Mouse (Mus musculus): ENCODE measurements around the gene Zkscan1. TPM values are rescaled to one million over a fixed set of nuclear protein-coding genes. Genes with fewer than 3 reads are reported as not detected.

Zkscan1 gene
- total RNA-seq, 2 experiments from 2014 or later, result 10.8 to 11.2 TPM

GRCm38 (mm10) chr5:138116255-138117198 lies 31.6 kb downstream of the Zkscan1 start, which contains the start of gene Zscan21:
Zscan21 (plus strand) TSS chr5:138116903.
- peak; percentile 91 for DNase-seq
- intact Hi-C loops (cut with DNase I; ENCODE audit: low total_unique reads), result no loop called here

- DNase-seq, result no peak
- intact Hi-C loops (cut with DNase I; ENCODE audit: low total_unique reads), result no loop called here
Measured at GRCm38 (mm10) chr5:138117199-138118015, 32.5 kb downstream of the Zkscan1 start.

GRCm38 (mm10) chr5:138118041-138118440 lies 33.2 kb downstream of the Zkscan1 start:
- no peak for DNase-seq
- intact Hi-C loops (cut with DNase I; ENCODE audit: low total_unique reads), result no loop called here

- intact Hi-C loops (cut with DNase I; ENCODE audit: low total_unique reads), result loop anchor here (10.0 kb wide), 1 partner anchor 238 kb away; no protein-coding TSS in a partner anchor
- no peak for DNase-seq
Measured at GRCm38 (mm10) chr5:138132425-138133064, 47.7 kb downstream of the Zkscan1 start.

- DNase-seq, result no peak
- intact Hi-C loops (cut with DNase I; ENCODE audit: low total_unique reads), result loop anchor here (10.0 kb wide), 1 partner anchor 242 kb away; no protein-coding TSS in a partner anchor
Measured at GRCm38 (mm10) chr5:138137257-138137656, 52.4 kb downstream of the Zkscan1 start.

- intact Hi-C loops (cut with DNase I; ENCODE audit: low total_unique reads), result loop anchor here (10.0 kb wide), 1 partner anchor 243 kb away; no protein-coding TSS in a partner anchor
- DNase-seq, result no peak
Measured at GRCm38 (mm10) chr5:138137935-138138549, 53.2 kb downstream of the Zkscan1 start.

- intact Hi-C loops (cut with DNase I; ENCODE audit: low total_unique reads), result loop anchor here (10.0 kb wide), 1 partner anchor 244 kb away; no protein-coding TSS in a partner anchor
- DNase-seq, result no peak
Measured at GRCm38 (mm10) chr5:138138585-138138984, 53.7 kb downstream of the Zkscan1 start.

GRCm38 (mm10) chr5:138154390-138154789 lies 69.5 kb downstream of the Zkscan1 start:
- intact Hi-C loops (cut with DNase I; ENCODE audit: low total_unique reads), result no loop called here
- DNase-seq, result no peak

GRCm38 (mm10) chr5:138155443-138155976 lies 70.6 kb downstream of the Zkscan1 start, which contains the start of gene Zfp113:
Zfp113 (minus strand) TSS chr5:138155744.
- intact Hi-C loops (cut with DNase I; ENCODE audit: low total_unique reads), result no loop called here
- peak; percentile 81 for DNase-seq

Other genes with a start within 250 kb of the Zkscan1 start
- under 1 TPM; 0.27 to 0.33 TPM for gene Pilra, start 248.8 kb upstream of the Zkscan1 start, total RNA-seq (2021)
- gene Pilrb1, start 227.0 kb upstream of the Zkscan1 start, total RNA-seq (2021), result not detected
- under 1 TPM in 1 of 2 experiments, not detected in 1; 0.53 TPM for gene Pilrb2, start 213.3 kb upstream of the Zkscan1 start, total RNA-seq (2021)
- gene Cyp3a13, start 163.5 kb upstream of the Zkscan1 start, total RNA-seq (2021), result not detected
- 1 to 10 TPM; 3.0 to 6.7 TPM for gene Gjc3, start 122.0 kb upstream of the Zkscan1 start, total RNA-seq (2021)
- gene Azgp1, start 103.6 kb upstream of the Zkscan1 start, total RNA-seq (2021), result not detected
- gene Smok3a, start 63.8 kb upstream of the Zkscan1 start, total RNA-seq (2021), result not detected
- gene Smok3b, start 63.7 kb upstream of the Zkscan1 start, total RNA-seq (2021), result not detected
- gene Smok3c, start 31.9 kb upstream of the Zkscan1 start, total RNA-seq (2021), result not detected
- 10 to 100 TPM; 10.3 to 10.6 TPM for gene Zscan21, start 31.8 kb downstream of the Zkscan1 start, total RNA-seq (2021)
- gene Zfp113, start 70.7 kb downstream of the Zkscan1 start, total RNA-seq (2021), result 1 to 10 TPM; 5.3 to 6.0 TPM
- 100 to 1,000 TPM; 107 to 110 TPM for gene Cops6, start 76.0 kb downstream of the Zkscan1 start, total RNA-seq (2021)
- 10 to 100 TPM in 1 of 2 experiments, 1 to 10 TPM in 1; 7.6 to 10.1 TPM for gene Ap4m1, start 86.9 kb downstream of the Zkscan1 start, total RNA-seq (2021)
- gene Mcm7, start 87.3 kb downstream of the Zkscan1 start, total RNA-seq (2021), result 10 to 100 TPM; 10.7 to 11.8 TPM
- 10 to 100 TPM; 20.8 to 24.8 TPM for gene Taf6, start 102.4 kb downstream of the Zkscan1 start, total RNA-seq (2021)
- gene Cnpy4, start 102.4 kb downstream of the Zkscan1 start, total RNA-seq (2021), result 1 to 10 TPM; 6.4 to 7.2 TPM
- 1 to 10 TPM; 2.6 to 2.9 TPM for gene Mblac1, start 109.2 kb downstream of the Zkscan1 start, total RNA-seq (2021)
- gene Nxpe5, start 140.8 kb downstream of the Zkscan1 start, total RNA-seq (2021), result under 1 TPM; 0.58 to 0.98 TPM
- 10 to 100 TPM; 52.6 to 60.5 TPM for gene Lamtor4, start 170.4 kb downstream of the Zkscan1 start, total RNA-seq (2021)
- gene BC037034, start 178.9 kb downstream of the Zkscan1 start, total RNA-seq (2021), result 1 to 10 TPM; 3.4 to 4.6 TPM
- under 1 TPM; 0.51 to 0.55 TPM for gene Gal3st4, start 187.8 kb downstream of the Zkscan1 start, total RNA-seq (2021)
- gene Gm43720, start 194.9 kb downstream of the Zkscan1 start, total RNA-seq (2021), result not detected
- gene Gpc2, start 194.9 kb downstream of the Zkscan1 start, total RNA-seq (2021), result under 1 TPM; 0.44 to 0.47 TPM
- gene Stag3, start 195.2 kb downstream of the Zkscan1 start, total RNA-seq (2021), result under 1 TPM in 1 of 2 experiments, not detected in 1; 0.49 TPM

All from gastrocnemius, postnatal 14 days (tissue).